Mouse (Mus musculus) ES-E14 (cell line): ENCODE data around the gene Cog7.

Experiments
- CHD2 ChIP-seq: IDR thresholded peaks from 2 replicates; pipeline ENCODE4 v1.6.1; 2014; ENCODE audit warnings: mild to moderate bottlenecking, low read depth, low read length, inconsistent platforms
- HCFC1 ChIP-seq: IDR thresholded peaks from 2 replicates; pipeline ENCODE4 v1.6.1; 2012; ENCODE audit warnings: low read length, inconsistent platforms, borderline replicate concordance; ENCODE audit not compliant: insufficient read depth
- MAFK ChIP-seq: IDR thresholded peaks from 2 replicates; pipeline ENCODE4 v1.6.1; 2014; ENCODE audit warnings: mild to moderate bottlenecking, low read depth, low read length, inconsistent platforms; ENCODE audit not compliant: insufficient read depth
- ZC3H11A ChIP-seq: IDR thresholded peaks from 2 replicates; pipeline ENCODE4 v1.6.1; 2012; ENCODE audit warnings: low read depth, mild to moderate bottlenecking, inconsistent platforms, low read length, borderline replicate concordance
- ZNF384 ChIP-seq: IDR thresholded peaks from 2 replicates; pipeline ENCODE4 v1.6.1; 2012; ENCODE audit warnings: low read depth, low read length, inconsistent platforms

DNA sequence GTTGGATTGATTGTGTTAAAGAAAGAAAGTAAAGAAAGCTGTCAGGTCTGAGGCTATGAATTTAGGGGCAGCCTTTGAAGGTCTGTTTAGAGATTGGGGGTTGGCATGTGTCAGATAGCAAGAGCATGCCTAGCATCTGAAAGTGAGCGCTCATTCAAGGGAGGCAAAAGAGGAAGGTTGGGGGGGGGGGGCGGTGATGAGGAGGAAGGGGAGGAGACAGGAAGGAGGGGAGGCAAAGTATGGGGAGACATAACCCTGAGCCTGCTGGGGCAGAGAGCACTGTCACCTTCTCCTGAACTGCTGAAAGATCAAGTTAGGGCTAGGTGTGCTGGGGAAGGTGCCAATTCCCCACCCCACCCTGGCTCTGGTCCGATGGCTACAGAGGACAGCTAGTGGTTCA is 109.9 kb downstream of the Cog7 start:
- TF ChIP-seq CHD2 = no peak
- no peak for TF ChIP-seq ZNF384
- no peak for TF ChIP-seq HCFC1
- no peak for TF ChIP-seq ZC3H11A
- no peak for TF ChIP-seq MAFK
